Mouse (Mus musculus): ENCODE results near the gene Selenon. TPM values are rescaled to one million over a fixed set of nuclear protein-coding genes. Genes with fewer than 3 reads are reported as not detected.
"Not testable (repeated sequence)": the region's sequence is repeated elsewhere in the genome, so short reads cannot be mapped to it uniquely, and the experiment has no call there.

Gene Selenon
- polyA plus RNA-seq, 1 experiment from 2014 or later, result 15.4 TPM

- Histone ChIP-seq H3K4me3 (no peak overlapping the region), H3K36me3 (peaks cover 6% of the 10 kb centered on the region; the same call in 1 of the 2 replicates), H3K9me3 (no peaks in the 10 kb centered on the region), H3K27ac (no peak overlapping the region), H3K9ac (no peak overlapping the region), H3K4me1 (no peaks in the 10 kb centered on the region), H3K27me3 (no peaks in the 10 kb centered on the region), H3K4me2 (no peak overlapping the region)
- no peak for ATAC-seq (ENCODE audit: insufficient number of reproducible peaks, insufficient read depth, low FRiP score, low TSS enrichment, low read depth)
- WGBS, result 79% methylated on average over 4 of the region's 4 CpGs
Measured at GRCm38 (mm10) chr4:134503686-134504357, 48.1 kb downstream of the Selenon start.

GRCm38 (mm10) chr4:134501095-134501494 is 50.9 kb downstream of the Selenon start:
- Histone ChIP-seq H3K9ac (no peak overlapping the region), H3K4me1 (peaks cover 20% of the 10 kb centered on the region), H3K27ac (no peak overlapping the region), H3K36me3 (no peaks in the 10 kb centered on the region), H3K4me3 (no peak overlapping the region), H3K4me2 (no peak overlapping the region), H3K27me3 (no peaks in the 10 kb centered on the region), H3K9me3 (no peaks in the 10 kb centered on the region)
- WGBS, result 94% methylated on average over 6 of the region's 6 CpGs
- ATAC-seq (ENCODE audit: insufficient number of reproducible peaks, insufficient read depth, low FRiP score, low TSS enrichment, low read depth), result no peak

- not testable (repeated sequence) for H3K36me3 ChIP-seq; H3K4me3 ChIP-seq; H3K4me2 ChIP-seq; H3K9ac ChIP-seq; H3K9me3 ChIP-seq; ATAC-seq (ENCODE audit: insufficient number of reproducible peaks, insufficient read depth, low FRiP score, low TSS enrichment, low read depth); H3K27ac ChIP-seq; H3K27me3 ChIP-seq
- WGBS, result 87% methylated on average over 6 of the region's 6 CpGs
- H3K4me1 ChIP-seq, result peaks cover 31% of the 10 kb centered on the region
Measured at GRCm38 (mm10) chr4:134498983-134499382, 53.0 kb downstream of the Selenon start.

GRCm38 (mm10) chr4:134497986-134498731 is 53.8 kb downstream of the Selenon start:
- H3K27ac ChIP-seq, result no peak overlapping the region
- no peaks in the 10 kb centered on the region for H3K9me3 ChIP-seq
- ATAC-seq (ENCODE audit: insufficient number of reproducible peaks, insufficient read depth, low FRiP score, low TSS enrichment, low read depth), result no peak
- H3K4me2 ChIP-seq, result peak overlapping the region; percentile 97
- peaks cover 31% of the 10 kb centered on the region for H3K4me1 ChIP-seq
- no peaks in the 10 kb centered on the region for H3K36me3 ChIP-seq
- H3K27me3 ChIP-seq, result no peaks in the 10 kb centered on the region
- H3K9ac ChIP-seq, result no peak overlapping the region
- no peak overlapping the region for H3K4me3 ChIP-seq
- 64% methylated on average over 12 of the region's 12 CpGs for WGBS

- ATAC-seq (ENCODE audit: insufficient number of reproducible peaks, insufficient read depth, low FRiP score, low TSS enrichment, low read depth), result no peak
- WGBS, result 16% methylated on average over 6 of the region's 6 CpGs
- Histone ChIP-seq H3K27me3 (no peaks in the 10 kb centered on the region), H3K27ac (no peak overlapping the region), H3K9ac (peak overlapping the region; percentile 75), H3K4me1 (peaks cover 31% of the 10 kb centered on the region), H3K36me3 (no peaks in the 10 kb centered on the region), H3K4me2 (peak overlapping the region; percentile 97), H3K9me3 (no peaks in the 10 kb centered on the region), H3K4me3 (peak overlapping the region; percentile 61)
Measured at GRCm38 (mm10) chr4:134497223-134497622, 54.7 kb downstream of the Selenon start.

GRCm38 (mm10) chr4:134496595-134497210 is 55.3 kb downstream of the Selenon start, which contains the start of gene Paqr7:
Gene Paqr7 (plus strand): TSS chr4:134496697.
- H3K27ac ChIP-seq, result 0 out of 2 replicates have a peak within 1 kb of the TSS, but pooled peaks have one; percentile 44

GRCm38 (mm10) chr4:134495546-134495923 is 56.4 kb downstream of the Selenon start:
- peak overlapping the region; percentile 44; the same call in 1 of the 2 replicates for H3K27ac ChIP-seq
- H3K9ac ChIP-seq, result no peak overlapping the region
- H3K9me3 ChIP-seq, result no peaks in the 10 kb centered on the region
- H3K4me3 ChIP-seq, result no peak overlapping the region
- H3K27me3 ChIP-seq, result no peaks in the 10 kb centered on the region
- WGBS, result 71% methylated on average over 5 of the region's 5 CpGs
- ATAC-seq (ENCODE audit: insufficient number of reproducible peaks, insufficient read depth, low FRiP score, low TSS enrichment, low read depth), result no peak
- peaks cover 31% of the 10 kb centered on the region for H3K4me1 ChIP-seq
- no peaks in the 10 kb centered on the region for H3K36me3 ChIP-seq
- H3K4me2 ChIP-seq, result no peak overlapping the region

More at GRCm38 (mm10) chr4:134496595-134497210, 55.3 kb downstream of the Selenon start, which contains the start of gene Paqr7:
- no peaks in the 10 kb centered on the region for H3K9me3 ChIP-seq
- ATAC-seq (ENCODE audit: insufficient number of reproducible peaks, insufficient read depth, low FRiP score, low TSS enrichment, low read depth), result peak; percentile 72; the same call in 1 of the 2 replicates
- WGBS, result 3% methylated on average over 35 of the region's 35 CpGs
- H3K9ac ChIP-seq, result peak within 1 kb of the TSS; percentile 75
- H3K36me3 ChIP-seq, result no peaks in the 10 kb centered on the region
- H3K4me1 ChIP-seq, result peaks cover 31% of the 10 kb centered on the region
- H3K27me3 ChIP-seq, result no peaks in the 10 kb centered on the region
- H3K4me2 ChIP-seq, result peak within 1 kb of the TSS; percentile 97
- H3K4me3 ChIP-seq, result peak within 1 kb of the TSS; percentile 61

- H3K27ac ChIP-seq, result peak overlapping the region; percentile 44
- ATAC-seq (ENCODE audit: insufficient number of reproducible peaks, insufficient read depth, low FRiP score, low TSS enrichment, low read depth), result no peak; the same call in 1 of the 2 replicates
- H3K9ac ChIP-seq, result no peak overlapping the region
- H3K36me3 ChIP-seq, result no peaks in the 10 kb centered on the region
- H3K9me3 ChIP-seq, result no peaks in the 10 kb centered on the region
- H3K4me1 ChIP-seq, result peaks cover 31% of the 10 kb centered on the region
- no peak overlapping the region for H3K4me3 ChIP-seq
- H3K27me3 ChIP-seq, result no peaks in the 10 kb centered on the region
- H3K4me2 ChIP-seq, result no peak overlapping the region
- whole genome bisulfite sequencing, result 67% methylated on average over 16 of the region's 16 CpGs
Measured at GRCm38 (mm10) chr4:134494780-134495545, 57.0 kb downstream of the Selenon start.

- H3K27me3 ChIP-seq; ATAC-seq (ENCODE audit: insufficient number of reproducible peaks, insufficient read depth, low FRiP score, low TSS enrichment, low read depth); H3K9me3 ChIP-seq; H3K4me3 ChIP-seq; H3K4me2 ChIP-seq; H3K36me3 ChIP-seq; H3K9ac ChIP-seq; H3K27ac ChIP-seq: not testable (repeated sequence)
- peaks cover 31% of the 10 kb centered on the region for H3K4me1 ChIP-seq
- WGBS, result 90% methylated on average over 6 of the region's 6 CpGs
Measured at GRCm38 (mm10) chr4:134494161-134494560, 57.8 kb downstream of the Selenon start.

GRCm38 (mm10) chr4:134491716-134492115 is 60.2 kb downstream of the Selenon start:
- WGBS, result 60% methylated on average over 6 of the region's 6 CpGs
- Histone ChIP-seq H3K4me1 (peaks cover 23% of the 10 kb centered on the region), H3K9me3 (no peaks in the 10 kb centered on the region), H3K27me3 (no peaks in the 10 kb centered on the region), H3K4me3 (no peak overlapping the region), H3K36me3 (no peaks in the 10 kb centered on the region), H3K9ac (no peak overlapping the region), H3K27ac (no peak overlapping the region), H3K4me2 (no peak overlapping the region)
- ATAC-seq (ENCODE audit: insufficient number of reproducible peaks, insufficient read depth, low FRiP score, low TSS enrichment, low read depth), result no peak
